Mouse (Mus musculus): ENCODE measurements at regions not wholly inside any gene's neighbourhood (a gene's known extent, or its start where the extent isn't known, plus 50 kb on each side); places are given as distances from the start of the nearest gene placed in this dataset.

GRCm38 (mm10) chr6:47650463-47651384, 55.6 kb upstream of the Ezh2 start:
- TF ChIP-seq CTCF (IDR thresholded peaks at IDR 0.05; ENCODE audit: control insufficient read depth, insufficient read depth, low read length): peak; percentile 73
- TF ChIP-seq POLR2A (IDR thresholded peaks at IDR 0.05; ENCODE audit: borderline replicate concordance, control insufficient read depth, low read depth, low read length): no peak

All from bone marrow, adult 2 months (tissue).